Mouse (Mus musculus) gastrocnemius, postnatal 14 days (tissue): ENCODE results near the gene Gm45140. TPM values are rescaled to one million over a fixed set of nuclear protein-coding genes. Genes with fewer than 3 reads are reported as not detected.
A peak's percentile ranks its signal among the peaks of the same experiment; 100 is the strongest.

Experiments used
- DNase-seq: peaks from one replicate; pipeline ENCODE4 v3.0.0; 2021; ENCODE audit warnings: mixed read lengths
- intact Hi-C: fragments of 180-260 bp; cut with DNase I; formaldehyde crosslinking; loops from one replicate; pipeline ENCODE4 v1.15.1; 2025; ENCODE audit warnings: low total_unique reads
- total RNA-seq, 2 experiments: library from RNA; stranded (reverse); gene quantifications; 2 replicates each; pipeline ENCODE4 v1.2.3; 2021

Gm45140 gene
- total RNA-seq, 2 experiments from 2014 or later, result 0.89 to 1.5 TPM

- no peak for DNase-seq
- intact Hi-C loops, result no loop called here
Observed at GRCm38 (mm10) chr6:87750184-87750910, 85.2 kb downstream of the Gm45140 start.

- intact Hi-C loops, result no loop called here
- DNase-seq, result no peak
Observed at GRCm38 (mm10) chr6:87748531-87748930, 87.1 kb downstream of the Gm45140 start.

GRCm38 (mm10) chr6:87748078-87748477, 87.5 kb downstream of the Gm45140 start:
- no peak for DNase-seq
- intact Hi-C loops, result no loop called here

- intact Hi-C loops, result no loop called here
- peak; percentile 74 for DNase-seq
Observed at GRCm38 (mm10) chr6:87746849-87747248, 88.7 kb downstream of the Gm45140 start.

- no peak for DNase-seq
- intact Hi-C loops, result no loop called here
Observed at GRCm38 (mm10) chr6:87746059-87746458, 89.5 kb downstream of the Gm45140 start.

GRCm38 (mm10) chr6:87745301-87745700, 90.3 kb downstream of the Gm45140 start:
- intact Hi-C loops, result no loop called here
- DNase-seq, result no peak

GRCm38 (mm10) chr6:87744632-87745031, 91.0 kb downstream of the Gm45140 start:
- intact Hi-C loops, result no loop called here
- DNase-seq, result no peak

GRCm38 (mm10) chr6:87743281-87743680, 92.3 kb downstream of the Gm45140 start:
- peak; percentile 42 for DNase-seq

GRCm38 (mm10) chr6:87742804-87743203, 92.8 kb downstream of the Gm45140 start:
- intact Hi-C loops, result no loop called here
- DNase-seq, result no peak

More at GRCm38 (mm10) chr6:87743281-87743680, 92.3 kb downstream of the Gm45140 start:
- intact Hi-C loops, result no loop called here

- DNase-seq, result no peak
- intact Hi-C loops, result no loop called here
Observed at GRCm38 (mm10) chr6:87741978-87742377, 93.6 kb downstream of the Gm45140 start.

GRCm38 (mm10) chr6:87740496-87740895, 95.1 kb downstream of the Gm45140 start:
- intact Hi-C loops, result no loop called here
- DNase-seq, result no peak

- DNase-seq, result no peak
- intact Hi-C loops, result no loop called here
Observed at GRCm38 (mm10) chr6:87739898-87740297, 95.7 kb downstream of the Gm45140 start.

Other genes with a start within 250 kb of the Gm45140 start
- gene Prokr1, start 245.1 kb downstream of the Gm45140 start, total RNA-seq, result 1 to 10 TPM; 2.2 to 3.6 TPM
- 1 to 10 TPM; 2.8 to 3.4 TPM for gene Aplf, start 163.6 kb downstream of the Gm45140 start, total RNA-seq
- gene Efcc1, start 104.9 kb downstream of the Gm45140 start, total RNA-seq, result 1 to 10 TPM; 1.6 to 2.0 TPM
- gene Gp9, start 57.7 kb downstream of the Gm45140 start, total RNA-seq, result not detected
- gene Rab43, start 23.6 kb downstream of the Gm45140 start, total RNA-seq, result 10 to 100 TPM in 1 of 2 experiments, 1 to 10 TPM in 1; 7.9 to 13.2 TPM
- 10 to 100 TPM; 18.2 to 18.6 TPM for gene Isy1, start 3.0 kb upstream of the Gm45140 start, total RNA-seq
- gene Cnbp, start 15.3 kb upstream of the Gm45140 start, total RNA-seq, result 100 to 1,000 TPM; 452 to 474 TPM
- gene Copg1, start 52.0 kb upstream of the Gm45140 start, total RNA-seq, result 10 to 100 TPM; 39.1 to 44.7 TPM
- gene Hmces, start 78.1 kb upstream of the Gm45140 start, total RNA-seq, result 1 to 10 TPM; 7.3 to 7.7 TPM
- gene H1fx, start 145.8 kb upstream of the Gm45140 start, total RNA-seq, result 1 to 10 TPM; 7.4 to 7.8 TPM
- 100 to 1,000 TPM; 208 to 236 TPM for gene Rab7, start 209.5 kb upstream of the Gm45140 start, total RNA-seq
- 10 to 100 TPM; 65.9 to 75.8 TPM for gene Rpn1, start 248.7 kb upstream of the Gm45140 start, total RNA-seq